Mouse (Mus musculus) heart, postnatal 4 days (tissue): ENCODE data around the gene Camsap2. TPM values are rescaled to one million over a fixed set of nuclear protein-coding genes. Genes with fewer than 3 reads are reported as not detected.

Source experiments
- DNase-seq: peaks from one replicate; pipeline ENCODE4 v3.0.0; 2021
- total RNA-seq, 2 experiments: library from RNA; stranded (reverse); gene quantifications; 2 replicates each; pipeline ENCODE4 v1.2.3; 2021

Gene Camsap2
- total RNA-seq, 2 experiments from 2014 or later, result 33.4 to 34.0 TPM

DNA sequence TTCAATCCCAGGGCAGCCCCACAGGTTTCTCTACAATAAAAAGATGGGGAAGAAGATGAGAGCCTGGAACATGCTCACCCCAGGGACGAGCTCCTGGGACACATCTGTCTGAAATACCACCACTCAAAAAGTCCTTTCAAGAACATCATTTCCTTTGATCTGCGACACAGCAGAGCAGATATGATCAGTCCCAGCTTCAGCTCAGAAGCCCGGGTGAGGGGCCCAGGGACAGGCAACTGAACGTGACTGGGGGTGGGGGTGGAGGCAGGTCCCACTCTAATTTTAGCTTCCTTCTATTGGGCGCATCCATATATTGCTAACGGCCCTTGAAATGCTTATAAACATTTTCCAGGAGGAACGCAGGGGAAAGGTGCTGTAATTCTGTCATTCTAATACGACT lies 90.2 kb downstream of the Camsap2 start:
- DNase-seq, result no peak

DNA sequence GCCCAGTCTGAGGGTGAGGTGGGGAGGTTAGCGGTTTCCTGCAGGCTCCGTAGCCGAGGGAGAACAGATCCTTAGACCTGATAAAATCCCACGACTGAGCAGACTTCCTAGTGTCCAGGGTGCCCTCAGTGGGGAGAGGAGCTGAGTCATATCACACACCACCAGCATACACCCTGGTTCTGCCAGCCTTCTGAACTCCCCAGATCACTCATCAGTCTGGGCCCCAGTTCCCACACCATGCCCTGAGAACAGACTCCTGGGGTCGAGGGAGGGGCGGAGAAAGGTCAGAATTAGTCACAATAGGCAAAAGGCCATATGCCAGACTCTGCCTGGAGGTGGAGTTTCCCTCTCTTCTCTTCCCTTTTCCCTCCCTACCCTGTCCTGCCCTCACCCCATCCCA lies 90.7 kb downstream of the Camsap2 start:
- DNase-seq, result no peak

DNA sequence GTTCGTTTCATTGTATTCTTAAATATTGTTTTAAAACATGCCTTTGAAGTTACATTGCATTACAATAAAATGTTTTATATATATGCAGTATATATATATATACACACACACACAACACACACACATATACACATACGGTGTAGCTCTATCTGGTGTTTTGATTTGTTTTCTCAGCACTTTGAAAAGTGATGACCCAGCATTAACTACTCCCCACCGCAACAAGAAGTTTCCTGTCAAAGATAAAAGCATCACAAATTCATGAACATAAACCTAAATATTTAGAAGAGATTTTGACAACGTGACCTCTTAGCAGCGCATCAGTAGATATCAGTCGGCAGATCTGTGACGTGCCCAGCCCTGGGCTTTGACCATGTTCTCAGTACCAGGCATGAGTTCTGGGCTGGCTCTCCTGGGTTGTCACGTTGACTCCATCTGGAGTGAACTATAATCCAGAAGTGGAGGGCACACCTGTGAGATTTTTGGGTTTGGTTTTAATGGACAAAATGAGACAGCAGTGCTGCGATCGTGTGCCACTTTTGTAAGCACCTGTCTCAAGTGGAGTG lies 91.3 kb downstream of the Camsap2 start:
- no peak for DNase-seq

DNA sequence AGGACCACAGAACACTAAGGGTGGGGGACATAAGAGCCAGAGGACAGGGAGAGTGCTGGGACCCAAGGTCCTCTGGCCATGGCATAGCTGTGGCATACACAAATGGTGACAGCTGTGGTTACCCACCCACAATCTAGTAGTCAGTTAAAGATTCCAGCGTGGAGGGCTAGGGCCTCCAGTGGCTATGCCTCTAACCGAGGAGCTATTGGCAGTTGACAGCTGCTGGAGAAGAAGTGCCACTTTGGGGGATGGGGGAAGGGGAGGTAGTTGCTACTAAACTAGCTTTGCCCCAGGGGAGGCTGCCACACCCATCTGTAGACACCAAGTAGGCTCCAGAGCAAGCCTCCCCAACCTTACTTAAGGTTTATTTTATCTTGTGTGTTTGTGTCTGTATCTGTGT lies 92.4 kb downstream of the Camsap2 start:
- DNase-seq, result no peak

GRCm38 (mm10) chr1:136249662-136250061 lies 96.2 kb downstream of the Camsap2 start:
- no peak for DNase-seq

- DNase-seq, result no peak
Observed at GRCm38 (mm10) chr1:136247393-136247792, 98.5 kb downstream of the Camsap2 start.

GRCm38 (mm10) chr1:136244469-136244868 lies 101.4 kb downstream of the Camsap2 start:
- no peak for DNase-seq

DNA sequence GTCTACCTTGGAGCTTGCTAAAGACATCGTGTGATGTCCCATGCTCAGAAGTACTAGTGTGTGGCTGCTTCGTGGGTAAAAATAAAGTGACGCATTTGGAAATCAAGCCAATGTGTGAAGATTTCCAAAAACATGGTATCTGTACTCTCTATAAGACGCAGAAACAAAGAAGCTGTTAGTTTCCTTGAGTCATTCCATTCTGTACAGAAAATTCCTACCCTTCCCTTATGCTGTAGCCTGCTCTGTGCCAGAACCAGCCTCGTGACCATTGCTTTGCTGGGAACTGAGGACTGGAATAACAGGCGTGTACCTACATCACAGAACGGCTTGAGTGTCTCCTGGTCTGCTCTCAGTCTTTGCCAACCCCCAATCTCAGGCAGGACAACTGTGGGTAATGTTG lies 104.1 kb downstream of the Camsap2 start:
- no peak for DNase-seq

GRCm38 (mm10) chr1:136238495-136238894 lies 107.4 kb downstream of the Camsap2 start:
- DNase-seq, result no peak

GRCm38 (mm10) chr1:136234595-136235092 lies 111.3 kb downstream of the Camsap2 start:
- no peak for DNase-seq

- DNase-seq, result peak; percentile 23
Observed at GRCm38 (mm10) chr1:136233892-136234594, 111.9 kb downstream of the Camsap2 start, which contains the start of gene Inava. TSS of gene Inava (minus strand) at chr1:136234264.

DNA sequence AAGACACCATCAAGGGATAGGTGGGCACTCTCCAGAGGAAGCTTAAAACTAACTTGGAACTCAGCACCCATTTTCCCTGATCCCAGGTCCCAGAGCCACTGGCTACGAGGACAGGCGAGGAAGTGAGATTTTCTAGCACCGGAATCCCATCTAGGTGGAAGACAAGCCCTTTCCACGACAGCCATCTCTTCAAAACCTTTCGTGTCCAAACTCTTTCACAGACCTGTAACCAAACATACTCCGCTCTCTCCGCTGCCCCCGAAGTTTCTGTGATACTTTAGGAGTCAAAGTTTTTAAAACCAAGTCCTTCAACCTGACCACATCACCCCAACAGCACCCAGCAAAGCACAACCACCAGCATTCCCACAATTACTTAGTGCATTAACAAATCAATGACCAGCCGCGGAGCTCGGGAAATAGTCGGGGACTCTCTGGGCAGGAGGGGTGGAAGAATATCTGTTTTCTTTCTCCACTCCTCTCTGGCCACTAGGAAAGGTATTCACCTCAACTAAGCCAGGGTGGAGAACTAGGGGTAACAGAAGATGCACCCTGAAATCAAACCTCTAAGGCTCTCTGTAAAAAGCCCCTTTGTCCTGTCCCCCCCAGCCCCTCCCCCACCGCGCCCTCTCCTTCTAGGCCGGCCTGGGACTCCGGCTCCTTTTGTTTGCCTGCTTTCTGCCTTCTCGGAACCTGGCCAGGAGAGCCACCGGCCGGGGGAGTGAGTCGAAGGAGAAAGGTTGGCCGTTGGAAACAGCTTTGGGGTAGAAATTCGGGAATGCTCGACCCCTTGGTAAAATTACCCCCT lies 112.7 kb downstream of the Camsap2 start:
- DNase-seq, result no peak

GRCm38 (mm10) chr1:136232285-136232926 lies 113.5 kb downstream of the Camsap2 start:
- no peak for DNase-seq

DNA sequence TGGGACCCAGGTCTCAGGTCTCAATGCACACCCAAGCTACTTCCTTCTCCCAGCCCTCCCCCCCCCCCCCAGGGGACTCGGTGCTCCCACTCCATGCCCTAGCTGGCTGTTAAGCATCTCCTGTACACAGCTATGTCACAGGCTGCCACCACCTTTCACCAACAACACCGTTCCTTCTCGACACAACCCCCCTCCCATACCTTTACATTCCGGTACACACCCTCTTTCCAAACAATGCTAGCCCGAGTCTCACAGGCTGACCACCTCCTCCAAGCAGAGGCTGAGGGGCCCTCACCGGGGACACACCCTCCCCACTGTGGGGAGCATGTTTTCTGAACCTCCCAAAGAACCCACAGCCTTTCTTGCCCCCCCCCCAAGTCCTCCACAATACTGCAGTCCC lies 114.3 kb downstream of the Camsap2 start:
- DNase-seq, result no peak

DNA sequence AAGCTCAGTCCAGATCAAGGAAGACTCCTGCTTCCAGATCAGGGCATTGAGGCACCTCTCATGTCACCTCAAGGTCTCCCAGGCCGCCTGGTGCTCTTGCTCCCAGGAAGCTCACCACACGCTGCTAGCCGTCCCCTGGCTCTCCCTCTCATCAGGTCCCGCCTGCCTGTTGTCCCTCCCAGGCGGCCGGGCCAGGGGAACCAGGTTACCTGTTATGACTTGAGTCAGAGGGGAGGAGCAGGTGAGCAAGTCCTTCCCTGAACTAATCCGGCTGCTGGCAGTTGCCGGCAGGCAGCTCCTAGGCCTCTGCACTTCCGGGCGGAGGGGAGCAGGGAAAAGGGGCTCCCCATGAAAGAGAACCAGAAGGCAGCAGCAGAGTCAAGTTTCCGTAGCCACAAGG lies 115.7 kb downstream of the Camsap2 start:
- DNase-seq, result no peak

DNA sequence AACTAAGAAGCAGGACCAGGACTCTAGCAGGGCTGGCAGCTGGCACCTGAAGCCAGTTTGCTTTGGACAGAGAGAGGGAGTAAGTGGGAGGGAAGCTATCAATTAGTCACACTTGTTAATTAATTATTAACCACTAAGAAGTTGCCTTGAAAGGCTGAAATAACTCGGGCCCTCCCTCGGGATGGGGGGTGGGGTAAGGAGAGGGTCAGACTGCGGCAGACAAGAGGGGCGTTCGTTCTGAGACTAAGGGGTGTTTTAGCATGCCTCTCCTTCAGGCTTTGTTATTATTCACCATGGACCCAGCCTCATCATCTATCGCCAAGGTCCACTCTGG lies 116.9 kb downstream of the Camsap2 start:
- DNase-seq, result no peak

DNA sequence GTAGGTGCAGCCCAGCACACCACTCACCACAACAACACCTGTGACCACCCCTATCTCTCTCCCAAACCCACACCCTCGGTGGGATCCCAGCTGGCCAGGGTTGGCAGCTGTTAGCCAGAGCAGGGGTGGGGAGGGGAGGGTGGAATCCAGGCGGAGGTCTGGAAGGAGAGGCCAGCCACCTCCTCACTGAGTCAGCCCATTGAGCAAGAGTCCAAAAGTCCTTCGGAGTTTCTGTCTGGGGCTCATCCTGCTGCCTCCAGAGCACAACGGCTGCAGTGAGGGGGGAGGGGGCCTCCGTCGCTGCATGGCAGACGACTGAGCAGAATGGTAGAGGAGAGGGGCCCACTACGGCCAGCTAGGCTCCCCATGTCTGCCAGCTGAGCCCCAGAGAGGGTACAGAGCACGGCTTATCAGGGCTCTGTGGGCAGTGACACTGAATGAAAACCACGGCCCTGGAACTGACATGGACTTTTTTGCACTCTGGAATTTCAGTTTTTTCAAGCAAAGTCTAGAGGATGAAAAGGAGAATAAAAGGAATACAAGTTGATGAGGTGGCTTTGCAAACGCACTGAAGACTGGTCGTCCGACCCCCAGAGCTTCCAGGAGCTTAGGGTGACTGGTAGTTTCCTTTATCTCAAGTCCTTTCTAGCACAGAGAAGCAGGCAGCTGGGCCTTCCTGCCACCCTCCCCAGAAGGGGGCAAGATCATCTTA lies 117.4 kb downstream of the Camsap2 start:
- DNase-seq, result no peak

GRCm38 (mm10) chr1:136227870-136228269 lies 118.0 kb downstream of the Camsap2 start:
- DNase-seq, result peak; percentile 40

- no peak for DNase-seq
Observed at GRCm38 (mm10) chr1:136226626-136227025, 119.3 kb downstream of the Camsap2 start.

DNA sequence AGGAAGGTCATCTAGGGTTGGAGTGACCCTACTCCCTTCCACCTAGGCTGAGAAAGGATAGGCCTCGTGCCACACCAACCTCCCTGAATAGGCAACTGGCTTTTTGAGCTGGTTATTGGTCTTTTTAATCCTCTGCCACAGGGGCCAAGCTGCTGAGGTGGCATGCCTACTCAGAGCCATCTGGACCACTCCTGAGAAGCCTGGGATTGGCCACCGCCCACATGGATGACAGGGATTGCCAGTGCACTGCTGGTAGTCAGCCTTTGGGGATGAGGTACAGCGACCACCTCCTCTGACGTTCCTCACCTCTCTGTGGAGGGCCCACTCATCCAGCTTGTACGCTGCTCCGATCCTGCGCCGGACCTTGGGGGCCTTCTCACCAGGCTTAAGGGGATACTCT lies 120.1 kb downstream of the Camsap2 start:
- DNase-seq, result no peak

DNA sequence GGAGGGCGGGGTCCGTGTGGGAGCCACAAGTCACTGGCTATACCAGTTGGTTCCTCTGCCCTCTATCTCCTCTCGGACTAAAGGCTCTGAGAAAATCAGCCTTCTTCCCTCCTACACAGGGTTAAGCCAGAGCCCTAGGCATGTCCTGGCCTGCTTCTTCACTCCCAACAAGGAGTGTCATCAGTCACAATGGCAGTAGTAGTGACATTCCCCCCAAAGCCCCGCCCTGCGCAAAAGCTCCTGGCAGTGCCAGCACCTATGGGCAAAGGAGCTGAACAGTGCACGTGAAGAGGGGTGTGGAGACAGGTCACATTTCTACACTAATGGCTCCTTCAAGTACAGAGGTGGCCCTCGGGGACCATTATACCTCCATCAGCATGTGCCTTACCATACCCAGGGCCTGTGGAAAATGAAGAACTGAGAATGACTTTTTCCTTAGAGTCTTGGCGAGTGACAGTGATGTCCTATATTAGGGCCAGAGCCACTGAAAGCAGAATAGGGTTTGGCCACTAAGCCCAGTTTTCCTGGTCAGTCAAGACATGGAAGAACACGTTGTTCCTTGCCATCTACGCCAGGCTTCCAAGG lies 122.1 kb downstream of the Camsap2 start:
- no peak for DNase-seq

GRCm38 (mm10) chr1:136222386-136222785 lies 123.5 kb downstream of the Camsap2 start:
- DNase-seq, result no peak
